Mouse (Mus musculus) cerebellum, adult 8-10 months (tissue): ENCODE results near the gene Nfib.

ENCODE experiments used
- DNase-seq: peaks from one replicate; pipeline ENCODE4 v3.0.0; 2022

Gene Nfib

DNA sequence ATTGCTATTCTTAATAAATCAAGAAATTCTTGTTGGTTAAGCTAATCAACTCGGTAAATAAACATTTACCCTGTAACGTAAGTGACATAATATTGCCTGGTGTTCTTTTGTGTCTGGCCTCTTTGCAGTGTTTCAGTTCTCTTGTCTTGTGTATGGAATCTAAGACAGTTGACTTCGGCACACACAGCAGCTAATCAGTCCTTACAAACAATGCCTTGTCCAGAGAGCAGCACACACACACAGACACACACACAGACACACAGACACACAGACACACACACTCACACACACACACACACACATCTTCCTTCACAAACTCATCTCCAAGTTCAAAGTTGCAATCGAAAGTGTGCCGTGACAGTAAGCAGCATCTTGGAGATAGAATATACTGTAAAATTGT is 116.8 kb downstream of the Nfib start:
- DNase-seq = peak; percentile 36

GRCm38 (mm10) chr4:82587146-82587870 is 118.2 kb downstream of the Nfib start:
- DNase-seq = peak; percentile 69

- DNase-seq = peak; percentile 40
Measured at GRCm38 (mm10) chr4:82586637-82587036, 118.9 kb downstream of the Nfib start.

DNA sequence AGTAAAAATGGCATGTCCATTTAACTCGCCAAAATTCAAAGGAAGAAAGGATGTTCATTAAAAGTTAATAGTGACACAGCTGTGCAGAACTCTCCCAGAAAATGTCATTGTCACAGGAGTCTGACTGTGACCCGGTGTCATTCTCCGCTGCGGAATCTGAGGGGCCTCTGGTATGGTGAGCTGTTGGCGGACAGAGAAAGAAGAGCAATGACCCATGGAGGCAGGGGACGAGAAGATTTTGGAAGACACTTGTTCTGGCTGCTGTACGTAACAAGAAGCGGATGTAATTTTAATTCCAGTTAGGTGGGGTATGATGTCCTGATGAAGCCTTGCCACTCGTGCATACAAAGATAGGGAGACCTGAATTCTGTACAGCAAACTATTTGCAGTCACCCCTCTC is 120.0 kb downstream of the Nfib start:
- DNase-seq = peak; percentile 35

- peak; percentile 32 for DNase-seq
Measured at GRCm38 (mm10) chr4:82585056-82585455, 120.5 kb downstream of the Nfib start.

DNA sequence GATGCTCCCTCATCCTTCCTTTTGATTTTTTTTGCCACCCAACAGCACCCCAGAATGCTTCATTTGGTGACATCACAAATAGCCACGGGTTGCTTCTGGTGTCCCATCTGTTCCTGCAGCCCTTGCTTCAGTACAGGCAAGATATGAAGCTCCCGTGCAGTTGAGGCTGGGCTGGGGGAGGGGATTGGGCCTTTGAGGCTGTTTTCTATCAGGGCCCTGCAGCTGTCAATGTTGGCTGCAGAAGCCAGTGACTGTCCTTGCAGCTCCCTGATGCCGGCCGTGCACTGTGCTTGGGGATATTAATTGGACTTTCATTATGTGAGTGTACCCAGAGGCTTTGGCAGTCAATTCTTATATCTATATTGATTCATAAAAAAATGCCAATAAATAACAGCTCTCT is 121.0 kb downstream of the Nfib start:
- DNase-seq = peak; percentile 64

- DNase-seq = no peak
Measured at GRCm38 (mm10) chr4:82573291-82573605, 132.3 kb downstream of the Nfib start.

- no peak for DNase-seq
Measured at GRCm38 (mm10) chr4:82572410-82573290, 132.9 kb downstream of the Nfib start.

GRCm38 (mm10) chr4:82558816-82559215 is 146.7 kb downstream of the Nfib start:
- no peak for DNase-seq

GRCm38 (mm10) chr4:82555673-82556171 is 149.8 kb downstream of the Nfib start:
- DNase-seq = no peak

GRCm38 (mm10) chr4:82553658-82554057 is 151.9 kb downstream of the Nfib start:
- no peak for DNase-seq

DNA sequence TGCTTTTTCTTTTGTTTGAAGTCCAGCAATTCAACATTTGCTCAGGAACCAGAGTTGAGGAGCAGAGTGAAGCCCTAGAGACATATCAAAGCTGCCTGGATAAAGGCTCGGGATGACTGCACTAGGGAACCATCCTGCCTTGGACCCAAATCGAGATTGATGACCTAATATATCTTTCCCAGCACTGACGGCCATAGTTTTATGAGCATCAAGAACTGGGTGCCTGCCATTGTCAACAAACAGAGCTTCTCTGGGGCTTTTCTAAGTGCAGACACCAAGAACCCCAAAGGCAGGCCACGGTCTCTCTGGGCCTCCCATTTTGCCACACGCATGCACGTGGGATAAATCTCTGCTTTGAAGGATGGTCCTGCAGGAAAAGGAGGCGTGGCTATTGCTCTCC is 153.3 kb downstream of the Nfib start:
- no peak for DNase-seq

- DNase-seq = no peak
Measured at GRCm38 (mm10) chr4:82549762-82550380, 155.7 kb downstream of the Nfib start.

DNA sequence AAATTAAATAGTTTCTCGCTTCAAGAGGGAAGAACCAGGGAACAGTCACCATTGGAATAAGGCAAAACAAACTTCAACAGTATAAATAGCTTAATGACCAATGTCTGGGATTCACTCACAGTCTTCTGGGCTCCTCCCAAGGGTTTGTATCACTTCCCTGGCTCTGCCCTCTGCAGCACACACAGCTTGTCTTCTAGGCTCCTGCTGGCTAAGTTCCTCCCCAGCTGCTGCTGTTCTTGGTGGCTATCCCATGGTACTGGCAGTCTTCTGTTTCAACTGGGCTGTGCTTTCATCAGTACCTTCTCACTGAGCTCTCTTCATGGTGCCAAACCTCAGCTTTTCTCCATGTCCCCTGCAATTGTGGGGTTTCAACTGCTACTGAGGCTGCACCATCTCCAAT is 157.3 kb downstream of the Nfib start:
- DNase-seq = no peak

- no peak for DNase-seq
Measured at GRCm38 (mm10) chr4:82543936-82544335, 161.6 kb downstream of the Nfib start.

GRCm38 (mm10) chr4:82543398-82543740 is 162.2 kb downstream of the Nfib start:
- no peak for DNase-seq

- no peak for DNase-seq
Measured at GRCm38 (mm10) chr4:82542656-82543397, 162.7 kb downstream of the Nfib start.

GRCm38 (mm10) chr4:82541894-82542510 is 163.5 kb downstream of the Nfib start:
- DNase-seq = peak; percentile 84

DNA sequence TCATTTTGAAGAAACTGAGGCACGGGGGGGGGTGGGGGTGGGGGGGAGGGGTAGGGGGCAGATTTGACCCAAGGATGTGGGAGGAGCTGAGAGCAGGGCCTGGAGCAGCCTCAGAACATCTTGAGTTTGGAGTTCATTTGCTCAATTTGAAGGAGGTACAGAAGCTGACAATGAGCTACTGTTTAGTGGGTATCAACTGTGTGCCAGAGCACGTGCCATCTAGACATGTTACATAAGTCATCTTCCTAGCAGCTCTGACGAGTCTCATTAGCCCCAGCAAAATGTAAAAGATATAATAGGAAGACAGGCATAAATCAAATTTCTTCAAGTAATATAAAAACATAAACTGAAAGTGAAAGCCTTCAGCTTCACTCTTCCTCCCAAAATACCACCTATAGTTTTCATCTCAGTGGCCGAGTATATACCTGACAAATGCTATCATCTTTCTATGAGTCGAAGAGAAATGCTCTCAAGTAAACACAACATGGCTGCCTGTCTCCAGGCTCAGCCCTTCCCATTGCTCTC is 165.0 kb downstream of the Nfib start:
- DNase-seq = no peak

- peak; percentile 49 for DNase-seq
Measured at GRCm38 (mm10) chr4:82540048-82540410, 165.5 kb downstream of the Nfib start.

GRCm38 (mm10) chr4:82539406-82540047 is 166.0 kb downstream of the Nfib start:
- DNase-seq = peak; percentile 62

DNA sequence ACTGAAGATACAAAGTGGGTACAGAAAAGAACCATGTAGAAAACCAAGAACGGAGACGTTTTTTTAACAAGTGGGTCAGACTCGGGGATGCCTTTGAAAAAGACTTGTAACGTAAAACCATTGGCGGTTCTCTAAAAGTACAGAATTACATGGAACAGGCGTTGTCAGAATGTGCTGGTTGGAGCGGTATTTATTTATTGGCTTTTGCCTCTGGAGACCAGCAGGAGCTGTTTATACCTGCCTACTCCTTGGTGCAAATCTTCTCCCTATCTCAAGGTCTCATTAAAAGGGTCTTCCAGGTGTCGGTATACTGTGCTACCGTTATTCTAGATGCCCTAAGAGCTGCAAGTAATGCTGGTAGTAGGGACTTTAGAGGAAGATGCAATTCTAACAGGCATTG is 166.7 kb downstream of the Nfib start:
- DNase-seq = no peak
